Mouse (Mus musculus) cerebellum, adult 2 months (tissue): ENCODE measurements at regions not wholly inside any gene's neighbourhood (a gene's known extent, or its start where the extent isn't known, plus 50 kb on each side); places are given as distances from the start of the nearest gene placed in this dataset.

Source experiments
- CTCF ChIP-seq: fragments of 200-500 bp; IDR thresholded peaks from 2 replicates; pipeline ENCODE4 v1.5.1; 2011; ENCODE audit warnings: low read depth, mild to moderate bottlenecking, control low read depth, low read length, moderate library complexity, borderline replicate concordance; ENCODE audit not compliant: insufficient read depth
- POLR2A ChIP-seq: fragments of 200-500 bp; IDR thresholded peaks from 2 replicates; pipeline ENCODE4 v1.6.1; 2011; ENCODE audit warnings: low read length, control low read depth, borderline replicate concordance; ENCODE audit not compliant: insufficient read depth

- no peak for TF ChIP-seq CTCF
- TF ChIP-seq POLR2A: no peak
These were observed 156.1 kb downstream of the Cartpt start for GRCm38 (mm10) chr13:99744790-99745120.
